26 mouse cellular contexts compared by ENCODE assay signal in the genomic region with DNA sequence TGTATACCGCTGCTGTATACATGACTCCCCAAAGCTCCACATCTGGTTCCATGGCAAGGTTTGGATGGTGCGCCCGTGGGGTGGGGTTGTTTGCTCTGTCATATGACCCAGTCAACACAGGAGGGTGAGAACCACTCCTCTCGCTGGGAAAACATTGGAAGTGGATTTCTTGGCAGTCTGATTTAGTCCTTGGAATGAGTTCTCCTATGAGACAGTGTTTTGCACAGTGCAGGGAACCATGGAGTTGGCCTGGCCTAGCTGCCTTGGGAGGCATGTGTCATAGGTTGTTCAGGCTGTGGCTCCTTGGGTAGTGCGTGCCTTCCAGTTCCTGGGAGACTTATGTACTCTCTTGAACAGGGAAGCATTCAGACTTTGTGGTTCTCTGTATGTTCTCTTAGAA.
DNase-seq lines count a peak whose midpoint lies in the region; ATAC-seq and TF ChIP-seq lines count a peak whose summit lies in the region.
"Had no signal": no experiment of that assay in that cellular context is flagged by ENCODE, and none has a peak within 500 bp of the region (broad histone marks: within the 10 kb centered on the region; RNA-seq: fewer than 3 reads in every experiment).

No protein-coding gene starts in this region.

- H3K4me3 ChIP-seq in gastrocnemius, adult 2 months, result no peak overlapping the region
- H3K4me3 ChIP-seq in heart, embryonic 11.5 days (ENCODE audit: low read depth, low read length), result no peak overlapping the region
- H3K4me3 ChIP-seq in brown adipose tissue, adult 24 weeks (ENCODE audit: insufficient read depth, low read depth, low read length), result no peak overlapping the region
- H3K4me3 ChIP-seq: heart, embryonic 12.5 days; hindbrain, embryonic 10.5 days; hindbrain, embryonic 15.5 days; limb, embryonic 13.5 days; liver, embryonic 12.5 days; midbrain, embryonic 13.5 days; stomach, embryonic 15.5 days had no signal

- intact Hi-C loops in gastrocnemius, adult 2 months (cut with DNase I), result no loop called here
- intact Hi-C loops in heart, postnatal 25 days (cut with DNase I), result no loop called here

- no peaks in the 10 kb centered on the region for H3K27me3 ChIP-seq in heart, embryonic 11.5 days (ENCODE audit: control insufficient read depth, insufficient read depth, low read length)
- H3K27me3 ChIP-seq: heart, embryonic 12.5 days; hindbrain, embryonic 15.5 days; limb, embryonic 13.5 days; liver, embryonic 12.5 days; midbrain, embryonic 13.5 days; stomach, embryonic 15.5 days had no signal

- H3K4me2 ChIP-seq in heart, embryonic 11.5 days, result no peak overlapping the region
- H3K4me2 ChIP-seq: heart, embryonic 12.5 days; hindbrain, embryonic 15.5 days; limb, embryonic 13.5 days; liver, embryonic 12.5 days; midbrain, embryonic 13.5 days; stomach, embryonic 15.5 days had no signal

- ATAC-seq in heart, embryonic 11.5 days (replicated peaks; ENCODE audit: insufficient number of reproducible peaks, low FRiP score, low TSS enrichment), result no peak
- ATAC-seq: activated CD4-positive, CD25-positive, alpha-beta regulatory T cell, adult 4 months; forebrain, embryonic 14.5 days; inflammation-experienced regulatory T-cells, adult 6 months; liver, embryonic 12.5 days; liver, postnatal 0 days; midbrain, embryonic 13.5 days had no signal

- 82% methylated on average over 5 of the region's 5 CpGs for WGBS in heart, embryonic 11.5 days (ENCODE audit: insufficient replicate concordance)

- peaks cover 4% of the 10 kb centered on the region; the same call in 1 of the 2 replicates for H3K9me3 ChIP-seq in heart, embryonic 11.5 days (replicated peaks; ENCODE audit: control insufficient read depth, low read length)
- H3K9me3 ChIP-seq: hindbrain, embryonic 10.5 days; hindbrain, embryonic 15.5 days; limb, embryonic 13.5 days; liver, embryonic 12.5 days; midbrain, embryonic 13.5 days; stomach, embryonic 15.5 days had no signal

- H3K4me1 ChIP-seq in heart, embryonic 11.5 days (ENCODE audit: control insufficient read depth, insufficient read depth, low read length), result no peaks in the 10 kb centered on the region
- peaks cover 8% of the 10 kb centered on the region; the same call in 1 of the 2 replicates for H3K4me1 ChIP-seq in brown adipose tissue, adult 24 weeks (ENCODE audit: control insufficient read depth, insufficient read depth, insufficient read length, low read length)
- H3K4me1 ChIP-seq: hindbrain, embryonic 10.5 days; liver, embryonic 12.5 days; midbrain, embryonic 13.5 days; stomach, embryonic 15.5 days had no signal

- peak; percentile 60 for DNase-seq in gastrocnemius, adult 2 months
- no peak for DNase-seq in gastrocnemius, postnatal 10 days
- peak; percentile 20 for DNase-seq in heart, postnatal 25 days (ENCODE audit: low spot score)
- peak; percentile 59 for DNase-seq in skeletal muscle tissue, adult 2 months (ENCODE audit: low read depth, low spot score)
- no peak for DNase-seq in right cerebral cortex, postnatal 4 days
- DNase-seq: B cell, adult 2 months; cerebellum, adult 11 months; cerebellum, adult 9-10 months; cerebellum, postnatal 36 days; kidney, adult 11 months; kidney, postnatal 14 days; liver, postnatal 0 days; thymus, postnatal 25 days had no signal

- H3K36me3 ChIP-seq in heart, embryonic 11.5 days (ENCODE audit: control insufficient read depth, insufficient read depth, low read length), result no peaks in the 10 kb centered on the region
- H3K36me3 ChIP-seq: heart, embryonic 12.5 days; hindbrain, embryonic 10.5 days; hindbrain, embryonic 15.5 days; limb, embryonic 13.5 days; liver, embryonic 12.5 days; midbrain, embryonic 13.5 days; stomach, embryonic 15.5 days had no signal

- H3K9ac ChIP-seq in heart, embryonic 11.5 days (ENCODE audit: low read depth, low read length), result no peak overlapping the region
- H3K9ac ChIP-seq: heart, embryonic 12.5 days; hindbrain, embryonic 15.5 days; limb, embryonic 13.5 days; liver, embryonic 12.5 days; liver, postnatal 0 days; midbrain, embryonic 13.5 days; stomach, embryonic 15.5 days had no signal

- no peak overlapping the region for H3K27ac ChIP-seq in gastrocnemius, adult 2 months
- H3K27ac ChIP-seq in heart, embryonic 11.5 days (ENCODE audit: low read depth, low read length), result no peak overlapping the region
- peak overlapping the region; percentile 94 for H3K27ac ChIP-seq in brown adipose tissue, adult 24 weeks (replicated peaks; ENCODE audit: low read depth, low read length)
- H3K27ac ChIP-seq: hindbrain, embryonic 10.5 days; hindbrain, embryonic 15.5 days; limb, embryonic 13.5 days; liver, embryonic 12.5 days; macrophage; midbrain, embryonic 13.5 days; stomach, embryonic 15.5 days had no signal

- no peak for TF ChIP-seq CTCF in gastrocnemius, adult 2 months (IDR thresholded peaks at IDR 0.05)

Comparison
In these comparisons a context has a peak if more than half of its experiments do, and no peak if none do; other contexts are left out.
1. DNase-seq: peak in gastrocnemius, adult 2 months (single experiment), heart, postnatal 25 days (single experiment) and skeletal muscle tissue, adult 2 months (single experiment); none in gastrocnemius, postnatal 10 days (single experiment) and right cerebral cortex, postnatal 4 days (single experiment).